Mouse (Mus musculus) layer of hippocampus, adult 11-12 months (tissue): ENCODE results near the gene Shroom3.

ENCODE experiments used
- DNase-seq: peaks from one replicate; pipeline ENCODE4 v3.0.0; 2022; ENCODE audit warnings: low spot score

The Shroom3 gene

GRCm38 (mm10) chr5:92683351-92683807 lies at the start of gene Shroom3:
Gene Shroom3 (plus strand): TSS chr5:92683435.
- no peak for DNase-seq

DNA sequence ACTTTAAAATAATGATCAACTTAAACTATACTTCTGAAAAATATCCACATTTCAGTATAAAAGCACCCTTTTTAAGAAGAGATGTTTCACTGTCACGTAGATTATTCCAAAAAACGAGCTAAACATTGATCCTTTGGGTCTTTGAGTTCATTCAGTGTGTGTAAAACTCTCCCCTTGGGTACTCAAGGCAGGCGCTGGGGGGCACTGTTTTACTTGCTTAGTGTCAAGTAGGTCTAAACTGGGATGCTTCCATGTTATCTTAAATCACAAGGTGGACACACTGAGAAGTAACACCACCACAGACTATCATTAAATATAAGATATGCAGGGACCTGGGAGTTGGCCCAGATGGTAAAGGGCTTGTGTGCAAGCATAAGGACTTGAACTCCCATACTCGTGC lies 49.7 kb upstream of the Shroom3 start:
- no peak for DNase-seq

DNA sequence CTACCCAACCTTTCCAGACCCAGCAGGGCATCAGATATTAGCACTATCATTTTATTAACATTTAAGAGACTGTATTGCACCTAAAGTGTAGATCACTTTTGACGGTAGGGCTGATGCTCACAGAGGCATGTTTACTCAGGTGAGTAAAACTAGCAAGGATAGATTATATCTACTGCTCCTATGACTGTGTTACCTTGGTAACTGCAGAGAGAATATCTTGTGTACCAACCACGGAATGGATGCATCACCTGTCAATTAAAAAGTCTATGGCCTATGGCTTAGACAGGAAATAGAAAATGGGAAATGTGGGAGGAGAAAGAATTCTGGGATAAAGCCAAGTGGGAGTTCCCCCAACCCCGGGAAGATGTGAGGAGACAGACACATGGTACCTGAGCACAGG lies 48.3 kb upstream of the Shroom3 start:
- DNase-seq = no peak

- DNase-seq = no peak
These were observed 47.3 kb upstream of the Shroom3 start for GRCm38 (mm10) chr5:92635891-92636290.

- no peak for DNase-seq
These were observed 42.4 kb upstream of the Shroom3 start for GRCm38 (mm10) chr5:92640861-92641260.

- DNase-seq = peak; percentile 81
These were observed 27.0 kb upstream of the Shroom3 start for GRCm38 (mm10) chr5:92656256-92656655.

DNA sequence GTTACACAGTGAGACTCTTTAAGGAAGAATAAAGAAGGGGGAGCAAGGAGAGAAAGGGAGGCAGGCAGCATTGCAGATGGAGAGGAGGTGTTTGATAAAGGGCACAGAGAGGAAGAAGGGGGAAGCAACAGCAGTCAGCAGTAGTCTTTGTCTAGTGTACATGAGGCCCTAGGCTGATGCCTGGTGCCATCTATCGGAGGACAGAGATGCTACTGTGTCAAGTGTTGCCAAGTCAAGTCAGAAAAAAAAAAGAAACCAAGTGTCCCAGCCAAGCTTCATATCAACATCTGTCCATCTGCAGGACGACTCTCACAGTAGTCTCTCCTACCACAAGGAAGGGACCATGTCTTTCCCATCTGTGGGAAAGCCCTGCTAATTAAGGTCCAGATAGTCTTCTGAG lies 18.9 kb upstream of the Shroom3 start:
- no peak for DNase-seq

- no peak for DNase-seq
These were observed 16.4 kb upstream of the Shroom3 start for GRCm38 (mm10) chr5:92666860-92667259.

GRCm38 (mm10) chr5:92674859-92675573 lies 8.2 kb upstream of the Shroom3 start, which contains the start of gene Ccdc158:
Gene Ccdc158 (minus strand): TSS chr5:92675271.
- DNase-seq = peak; percentile 66

DNA sequence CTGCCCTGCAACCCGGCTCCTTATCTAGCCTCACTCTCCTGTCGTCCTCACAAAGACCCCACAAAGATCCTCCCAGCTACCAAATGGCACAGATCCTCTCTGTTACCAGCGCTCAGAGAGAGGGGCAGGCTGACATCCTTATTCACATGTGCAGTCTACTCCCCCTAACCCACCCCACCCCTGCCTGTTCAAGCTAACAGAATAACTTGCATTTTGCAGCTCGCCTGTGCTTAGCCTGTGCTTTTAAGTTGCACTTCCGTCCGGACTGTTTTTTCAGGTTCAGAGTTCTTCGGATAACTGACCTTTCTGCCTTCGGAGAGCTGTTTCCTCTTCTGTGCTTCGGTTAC lies 7.7 kb upstream of the Shroom3 start:
- DNase-seq = no peak

GRCm38 (mm10) chr5:92679441-92679840 lies 3.8 kb upstream of the Shroom3 start:
- peak; percentile 62 for DNase-seq

DNA sequence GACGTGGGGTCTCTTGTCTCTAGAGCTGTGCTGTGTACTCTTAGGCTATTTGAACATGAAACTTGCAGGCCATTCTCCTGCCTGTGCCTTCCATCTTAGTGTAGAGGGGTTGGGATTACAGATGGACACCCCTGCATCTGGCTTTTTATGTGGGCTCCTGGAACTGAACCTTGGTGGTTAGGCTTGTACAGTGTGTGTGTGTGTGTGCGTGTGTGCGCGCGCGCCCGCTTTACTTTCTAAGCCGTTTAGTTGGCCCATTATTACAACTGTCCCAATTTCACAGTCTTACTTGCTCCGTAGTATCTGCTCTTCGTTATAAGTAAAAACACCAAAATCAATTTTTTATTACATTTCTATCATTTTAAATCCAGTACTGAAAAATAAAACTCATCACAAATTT lies 1.4 kb upstream of the Shroom3 start:
- no peak for DNase-seq

- no peak for DNase-seq
These were observed 450 bp upstream of the Shroom3 start for GRCm38 (mm10) chr5:92682621-92683348.

DNA sequence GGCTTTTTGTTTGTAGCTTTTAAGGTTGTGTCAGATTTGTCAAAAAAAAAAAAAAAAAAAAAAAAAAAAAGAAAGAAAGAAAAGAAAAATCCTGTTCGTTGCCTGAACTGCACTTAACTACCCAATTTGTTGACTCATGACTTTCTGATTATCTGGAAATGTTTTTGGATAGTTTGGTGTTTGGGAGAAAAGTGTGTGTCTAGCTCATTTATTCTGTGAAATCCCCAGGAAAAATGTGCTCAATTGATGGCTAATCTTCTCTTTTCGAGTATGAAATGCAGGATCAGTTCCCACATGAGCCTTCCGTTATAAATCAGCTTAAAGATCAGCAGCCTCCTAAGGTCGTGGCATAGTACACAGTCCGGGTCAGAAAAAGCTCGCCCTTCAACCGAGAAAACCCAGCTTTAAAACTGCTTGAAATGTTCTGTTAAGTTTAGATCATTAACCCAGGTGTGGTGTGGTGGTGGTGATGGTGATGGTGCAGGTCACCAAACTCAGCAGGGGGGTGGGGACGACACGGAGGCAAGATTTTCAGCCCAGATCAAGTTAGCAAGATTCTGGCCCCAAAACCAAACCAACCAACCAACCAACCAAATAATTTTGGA lies 738 bp downstream of the Shroom3 start:
- no peak for DNase-seq

- DNase-seq = no peak
These were observed 1.7 kb downstream of the Shroom3 start for GRCm38 (mm10) chr5:92684715-92685460.

DNA sequence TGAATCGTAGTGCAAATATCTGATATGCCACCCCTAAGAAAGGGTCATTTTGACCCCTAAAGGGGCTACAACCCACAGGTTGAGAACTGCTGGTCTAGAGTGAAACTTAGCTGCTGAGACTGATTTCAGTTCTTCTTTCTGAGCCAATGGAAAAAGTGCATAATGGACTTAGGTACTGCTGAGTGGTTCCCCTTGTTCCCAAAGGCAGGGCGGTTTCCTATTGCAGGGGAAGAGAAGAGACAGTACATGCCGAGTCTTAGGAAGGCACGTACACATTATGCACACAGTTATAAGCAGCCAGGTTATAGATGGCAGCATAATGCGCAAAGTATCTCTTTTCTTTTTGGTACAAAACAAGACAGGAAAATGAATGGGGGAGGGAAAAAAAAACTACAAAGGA lies 4.9 kb downstream of the Shroom3 start:
- no peak for DNase-seq

- no peak for DNase-seq
These were observed 5.3 kb downstream of the Shroom3 start for GRCm38 (mm10) chr5:92688569-92688968.

DNA sequence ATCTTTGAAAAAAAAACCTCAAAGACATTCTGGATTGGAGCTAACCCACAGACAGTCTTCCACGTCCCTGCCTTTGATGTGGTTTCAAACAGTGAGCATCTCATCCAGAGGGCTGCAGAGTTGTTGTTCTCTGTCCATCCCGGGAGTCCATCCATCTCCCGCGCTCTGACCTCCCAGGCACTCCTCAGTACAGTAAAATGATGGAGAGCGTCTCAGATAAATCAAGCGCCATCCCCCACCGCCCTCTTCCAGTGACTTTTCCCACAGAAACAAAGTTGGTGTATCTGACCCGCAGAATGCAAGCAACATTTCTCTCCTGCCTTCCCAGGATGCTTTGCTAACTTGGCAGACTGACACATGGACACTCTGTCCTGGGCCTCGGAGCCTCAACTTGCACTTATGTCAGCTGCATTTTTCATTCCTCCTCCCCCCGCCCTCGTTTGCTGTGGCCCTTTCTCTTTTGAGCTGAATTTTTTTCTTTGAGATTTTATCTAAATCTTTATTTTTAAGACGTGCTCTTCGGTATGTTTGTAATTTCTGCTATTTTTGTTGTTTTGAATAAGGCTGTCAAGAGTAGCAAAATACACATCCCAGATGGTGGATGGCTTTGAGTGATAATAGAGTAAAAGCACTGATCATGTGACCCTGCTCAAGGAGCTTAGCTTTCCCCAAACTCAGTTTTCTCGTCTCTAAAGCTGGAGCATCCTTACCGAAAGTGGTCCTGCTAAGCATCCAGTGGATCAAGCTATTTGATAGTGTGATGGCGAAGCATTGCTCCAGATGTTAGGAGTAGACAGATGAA lies 9.2 kb downstream of the Shroom3 start:
- DNase-seq = no peak

DNA sequence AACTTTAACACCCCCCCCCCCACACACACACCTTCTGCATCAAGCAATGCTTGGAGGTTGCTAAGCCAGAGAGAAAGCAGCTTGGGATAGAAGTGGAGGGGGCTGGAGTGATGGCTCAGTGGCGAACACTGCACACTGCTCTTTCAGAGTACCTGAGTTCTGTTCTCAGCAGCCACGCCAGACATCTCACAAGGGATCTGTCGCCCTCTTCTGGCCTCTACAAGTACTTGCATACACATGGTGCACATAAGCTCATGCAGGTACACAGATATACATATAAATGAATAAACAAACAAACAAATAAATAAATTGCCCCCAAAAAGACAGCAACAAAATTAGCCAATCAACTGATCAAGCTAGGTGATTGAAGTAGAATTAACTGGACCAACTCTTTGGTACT lies 10.5 kb downstream of the Shroom3 start:
- DNase-seq = no peak

- DNase-seq = no peak
These were observed 11.2 kb downstream of the Shroom3 start for GRCm38 (mm10) chr5:92694316-92694995.
